Mouse (Mus musculus) midbrain, embryonic 14.5 days (tissue): ENCODE data around the gene Abi3bp. TPM values are rescaled to one million over a fixed set of nuclear protein-coding genes. Genes with fewer than 3 reads are reported as not detected.

Experiments used
- ATAC-seq: fragments of 200-750 bp; cut with Nextera tagmentation; 2 replicates; pipeline ENCODE4 v1.8.0; 2017; ENCODE audit warnings: moderate number of reproducible peaks, moderate library complexity; ENCODE audit not compliant: low FRiP score, low TSS enrichment
- DNase-seq: peaks from one replicate; pipeline ENCODE4 v3.0.0-alpha.2; 2015
- H3K27ac ChIP-seq: fragments of 300-500 bp; sonication (generic); replicated peaks from 2 replicates; pipeline ENCODE4 v1.5.1; 2014; ENCODE audit warnings: mild to moderate bottlenecking, low read depth, low read length, moderate library complexity
- H3K27me3 ChIP-seq: fragments of 300-500 bp; sonication (generic); 2 replicates; pipeline ENCODE4 v1.6.1; 2014; ENCODE audit warnings: low read length, control low read depth, mixed read lengths; ENCODE audit not compliant: control insufficient read depth, insufficient read depth
- H3K36me3 ChIP-seq: fragments of 300-500 bp; sonication (generic); 2 replicates; pipeline ENCODE4 v1.6.1; 2014; ENCODE audit warnings: low read length, control low read depth; ENCODE audit not compliant: control insufficient read depth, insufficient read depth
- H3K4me1 ChIP-seq: fragments of 300-500 bp; sonication (generic); 2 replicates; pipeline ENCODE4 v1.6.1; 2014; ENCODE audit warnings: mild to moderate bottlenecking, antibody characterized with exemption, low read length, control low read depth; ENCODE audit not compliant: control insufficient read depth, insufficient read depth
- H3K4me2 ChIP-seq: fragments of 300-500 bp; sonication (generic); 2 replicates; pipeline ENCODE4 v1.6.1; 2014; ENCODE audit warnings: mild to moderate bottlenecking, low read length, moderate library complexity
- H3K4me3 ChIP-seq: fragments of 300-500 bp; sonication (generic); replicated peaks from 2 replicates; pipeline ENCODE4 v1.5.1; 2014; ENCODE audit warnings: low read depth, low read length
- H3K9ac ChIP-seq: fragments of 300-500 bp; sonication (generic); replicated peaks from 2 replicates; pipeline ENCODE4 v1.6.1; 2014; ENCODE audit warnings: mild to moderate bottlenecking, low read length, moderate library complexity
- H3K9me3 ChIP-seq: fragments of 300-500 bp; sonication (generic); 2 replicates; pipeline ENCODE4 v1.6.1; 2016; ENCODE audit warnings: low read length, control low read depth, mixed read lengths; ENCODE audit not compliant: control insufficient read depth
- WGBS: fragments of 180-500 bp; shearing (Covaris S2); extraction: QIAGEN DNeasy Blood & Tissue Kit; methylation state at CpG from one replicate; pipeline ENCODE4 v1.1.7; 2014; 5-methylcytosine and 5-hydroxymethylcytosine counted together
- polyA plus RNA-seq: library from polyadenylated mRNA; unstranded; fragments of >200 nt; fragmentation: Nextera tagmentation; extraction: Ambion mirVana; gene quantifications from 2 replicates; pipeline ENCODE4 v1.2.1, GENCODE M21; 2014

Gene Abi3bp
- polyA plus RNA-seq, 1 experiment from 2014 or later = 0.43 TPM

DNA sequence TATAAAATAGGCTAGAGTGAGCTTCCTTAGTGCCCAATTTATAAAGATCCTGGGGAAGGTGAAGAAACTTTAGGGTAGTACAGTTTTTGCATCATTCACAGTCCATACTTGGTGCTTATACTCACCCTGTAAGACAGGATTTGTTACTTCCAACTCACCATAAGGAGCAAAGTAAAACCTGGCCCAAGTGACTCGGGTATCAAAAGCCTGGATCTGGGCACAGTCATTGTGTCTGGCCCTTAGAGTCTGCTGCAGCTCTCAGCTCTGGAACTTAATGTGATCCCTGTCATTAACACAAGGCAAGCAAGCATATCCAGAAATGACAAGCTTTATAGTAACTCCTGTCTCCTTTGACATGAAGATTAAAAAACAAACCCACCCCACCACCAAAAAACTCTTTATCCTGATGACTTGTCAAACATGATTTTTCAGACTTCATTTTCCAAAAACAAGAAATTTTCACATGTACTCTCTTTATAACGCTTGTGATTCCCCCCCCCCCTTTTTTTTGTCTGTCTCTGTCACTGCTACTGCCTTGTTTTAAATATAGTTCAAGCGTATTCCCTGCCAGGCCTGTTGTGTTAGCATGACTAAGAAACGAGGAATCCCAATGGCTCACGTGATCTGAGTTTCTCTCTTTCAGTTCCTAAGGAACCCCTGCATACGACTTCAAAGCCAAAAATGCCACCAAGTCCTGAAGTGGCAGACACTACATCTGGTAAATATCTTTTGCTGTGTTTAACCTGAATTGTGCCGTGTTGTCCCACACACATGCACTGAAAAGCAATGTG lies 168.9 kb downstream of the Abi3bp start:
- ATAC-seq = no peak
- H3K4me1 ChIP-seq = no peaks in the 10 kb centered on the region
- H3K27me3 ChIP-seq = no peaks in the 10 kb centered on the region
- H3K36me3 ChIP-seq = no peaks in the 10 kb centered on the region
- no peak for DNase-seq
- WGBS = 61% methylated on average over 7 of the region's 7 CpGs
- no peak overlapping the region for H3K9ac ChIP-seq
- H3K4me3 ChIP-seq = no peak overlapping the region
- H3K4me2 ChIP-seq = no peak overlapping the region
- H3K9me3 ChIP-seq = no peaks in the 10 kb centered on the region
- H3K27ac ChIP-seq = no peak overlapping the region

DNA sequence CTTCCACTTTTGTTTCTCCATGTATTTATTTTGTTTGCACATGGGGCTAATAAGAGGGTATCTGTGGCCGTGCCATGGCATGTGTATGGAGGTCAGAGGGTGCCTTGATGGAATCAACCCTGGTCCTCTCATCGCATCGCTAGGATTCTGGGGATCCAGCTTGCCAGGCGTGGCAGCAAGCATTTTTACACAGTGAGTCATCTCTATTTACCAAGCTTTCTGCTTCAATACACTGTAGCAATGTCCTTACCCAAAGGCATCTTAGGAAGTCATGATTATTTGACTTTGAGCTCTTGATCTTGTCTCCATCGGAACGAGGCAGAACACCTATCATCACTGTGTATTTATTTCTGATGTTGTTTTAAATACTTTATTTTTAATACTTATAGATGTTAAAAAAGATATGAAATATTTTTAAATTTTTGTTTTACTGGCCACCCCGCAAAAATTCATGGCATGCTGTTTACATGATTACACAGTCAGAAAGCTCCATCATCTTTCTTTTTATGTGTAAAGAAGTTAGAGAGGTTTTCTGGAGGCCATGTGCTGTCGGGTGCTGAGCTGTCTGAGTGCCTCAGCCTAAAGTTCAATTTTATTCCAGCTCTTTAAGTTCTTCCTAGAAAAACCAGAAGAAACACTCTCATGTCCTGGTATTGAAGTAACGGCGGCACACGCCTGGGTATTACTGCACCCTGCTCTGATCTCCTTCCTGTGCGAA lies 177.7 kb downstream of the Abi3bp start:
- Histone ChIP-seq H3K4me2 (peak overlapping the region; percentile 30; the same call in 1 of the 2 replicates), H3K27ac (no peak overlapping the region), H3K4me3 (no peak overlapping the region), H3K4me1 (no peaks in the 10 kb centered on the region), H3K27me3 (no peaks in the 10 kb centered on the region), H3K9me3 (no peaks in the 10 kb centered on the region), H3K36me3 (no peaks in the 10 kb centered on the region), H3K9ac (no peak overlapping the region)
- no peak for ATAC-seq
- peak; percentile 5 for DNase-seq
- 78% methylated on average over 12 of the region's 12 CpGs for WGBS

DNA sequence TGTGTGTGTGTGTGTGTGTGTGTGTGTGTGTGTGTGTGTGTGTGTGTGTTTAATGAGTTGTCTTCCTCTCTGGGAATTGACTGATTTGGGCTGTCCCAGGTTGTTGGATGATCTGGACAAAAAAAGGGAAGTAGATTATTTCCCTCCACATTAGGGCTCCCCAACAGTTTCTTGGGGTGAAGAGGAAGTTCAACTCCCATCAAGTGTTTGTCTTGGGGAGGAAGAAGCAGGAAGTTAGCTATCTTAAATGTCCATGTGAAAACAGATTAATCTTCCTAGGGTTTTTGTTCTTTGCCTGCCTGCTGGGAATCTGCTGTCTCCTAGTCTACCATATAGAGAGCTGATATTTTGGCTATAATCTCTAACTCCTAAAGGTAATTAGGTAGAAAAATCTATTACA lies 181.2 kb downstream of the Abi3bp start:
- H3K4me2 ChIP-seq = no peak overlapping the region
- H3K4me1 ChIP-seq = no peaks in the 10 kb centered on the region
- H3K4me3 ChIP-seq = no peak overlapping the region
- no peaks in the 10 kb centered on the region for H3K36me3 ChIP-seq
- H3K27me3 ChIP-seq = no peaks in the 10 kb centered on the region
- no peak overlapping the region for H3K9ac ChIP-seq
- ATAC-seq = no peak
- DNase-seq = no peak
- no peaks in the 10 kb centered on the region for H3K9me3 ChIP-seq
- H3K27ac ChIP-seq = no peak overlapping the region

DNA sequence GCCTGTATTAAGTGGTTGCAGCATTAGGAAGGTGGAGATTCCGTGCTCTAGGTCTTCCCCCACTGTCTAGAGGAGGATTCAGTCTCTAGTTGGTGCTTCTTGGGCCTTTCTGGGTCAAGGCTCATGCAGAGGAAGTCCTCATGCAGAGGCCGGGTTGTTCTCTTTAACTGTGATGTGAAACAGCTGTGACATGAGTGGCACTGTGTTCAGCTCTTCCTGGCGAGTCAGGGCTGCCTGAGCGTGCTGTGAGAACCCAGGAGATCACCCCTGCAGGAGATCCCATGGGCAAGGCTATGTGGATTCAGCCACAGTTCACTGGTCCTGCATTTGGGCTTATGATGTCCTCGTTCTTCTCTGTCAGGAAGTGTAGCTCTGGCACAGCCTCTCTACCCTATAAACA lies 191.8 kb downstream of the Abi3bp start:
- no peak for DNase-seq
- Histone ChIP-seq H3K36me3 (no peaks in the 10 kb centered on the region), H3K9me3 (no peaks in the 10 kb centered on the region), H3K4me1 (no peaks in the 10 kb centered on the region), H3K4me3 (no peak overlapping the region), H3K27me3 (no peaks in the 10 kb centered on the region), H3K27ac (no peak overlapping the region), H3K9ac (no peak overlapping the region), H3K4me2 (no peak overlapping the region)
- ATAC-seq = no peak
- 77% methylated on average over 5 of the region's 5 CpGs for WGBS

DNA sequence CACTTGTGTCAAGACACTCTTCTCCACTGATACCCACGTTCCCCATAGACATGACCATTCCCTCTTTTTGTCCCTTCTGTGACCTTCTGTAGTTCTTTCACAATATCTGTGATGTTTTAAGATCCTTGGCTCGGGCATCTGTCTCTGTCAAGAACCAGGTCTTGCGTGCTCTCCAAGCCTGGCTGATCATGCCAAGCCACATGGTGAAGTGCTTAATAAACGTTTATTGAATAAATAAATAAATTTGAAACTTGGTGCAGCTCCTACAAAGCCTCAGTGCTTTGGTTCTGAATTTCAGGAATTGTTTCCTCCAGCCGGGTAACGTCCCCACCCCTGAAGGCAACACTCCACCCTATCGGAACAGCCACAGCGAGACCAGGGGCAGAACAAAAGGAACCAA lies 193.3 kb downstream of the Abi3bp start:
- H3K36me3 ChIP-seq = no peaks in the 10 kb centered on the region
- no peak overlapping the region for H3K4me3 ChIP-seq
- H3K9ac ChIP-seq = no peak overlapping the region
- no peaks in the 10 kb centered on the region for H3K9me3 ChIP-seq
- no peak overlapping the region for H3K27ac ChIP-seq
- H3K4me2 ChIP-seq = no peak overlapping the region
- ATAC-seq (no peak), DNase-seq (no peak)
- no peaks in the 10 kb centered on the region for H3K4me1 ChIP-seq
- H3K27me3 ChIP-seq = no peaks in the 10 kb centered on the region
- 90% methylated on average over 8 of the region's 8 CpGs for WGBS

DNA sequence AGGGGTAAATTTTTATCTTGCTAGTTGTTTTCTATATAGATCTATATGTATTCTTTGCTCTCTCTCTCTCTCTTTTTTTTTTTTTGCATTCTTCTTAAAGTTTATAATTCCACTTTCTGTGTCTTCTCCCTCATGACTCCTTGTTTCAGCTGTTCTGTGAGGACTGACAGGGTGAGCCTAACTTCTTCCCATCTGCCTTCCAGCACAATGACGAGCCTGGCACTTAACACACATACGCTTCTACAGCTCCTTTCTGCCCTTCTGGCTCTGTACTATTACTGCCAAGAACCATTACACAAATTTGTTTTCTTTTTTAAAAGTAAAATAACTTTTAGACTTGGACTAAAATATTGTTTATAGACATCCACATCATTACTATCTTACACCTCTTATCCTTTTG lies 195.7 kb downstream of the Abi3bp start:
- Histone ChIP-seq H3K9me3 (no peaks in the 10 kb centered on the region), H3K36me3 (no peaks in the 10 kb centered on the region), H3K4me2 (no peak overlapping the region), H3K27ac (no peak overlapping the region), H3K9ac (no peak overlapping the region), H3K27me3 (no peaks in the 10 kb centered on the region), H3K4me1 (no peaks in the 10 kb centered on the region), H3K4me3 (no peak overlapping the region)
- WGBS = 93% methylated on average over 2 of the region's 2 CpGs
- DNase-seq = no peak
- ATAC-seq = no peak

DNA sequence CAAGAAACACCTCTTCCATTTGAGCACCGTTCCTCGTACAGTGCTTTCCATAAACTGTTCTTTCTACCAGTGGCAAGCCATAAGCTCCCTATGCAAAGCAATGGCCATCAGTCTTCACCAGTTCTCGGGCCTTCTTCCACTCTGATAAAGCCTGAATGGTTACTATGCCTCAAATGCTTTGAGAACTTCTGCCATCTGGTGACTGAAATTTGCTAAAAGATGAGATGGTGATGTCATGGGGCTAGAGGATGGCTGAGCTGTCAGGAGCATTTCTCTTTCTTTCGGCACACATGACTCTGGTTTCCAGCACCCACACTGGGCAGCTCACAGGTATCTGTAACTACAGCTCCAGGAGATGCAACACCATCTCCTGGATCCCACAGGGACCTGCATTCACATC lies 199.5 kb downstream of the Abi3bp start:
- ATAC-seq = 0 out of 2 replicates have a peak, but pooled peaks have one; percentile 53
- WGBS = 76% methylated on average over 4 of the region's 4 CpGs

DNA sequence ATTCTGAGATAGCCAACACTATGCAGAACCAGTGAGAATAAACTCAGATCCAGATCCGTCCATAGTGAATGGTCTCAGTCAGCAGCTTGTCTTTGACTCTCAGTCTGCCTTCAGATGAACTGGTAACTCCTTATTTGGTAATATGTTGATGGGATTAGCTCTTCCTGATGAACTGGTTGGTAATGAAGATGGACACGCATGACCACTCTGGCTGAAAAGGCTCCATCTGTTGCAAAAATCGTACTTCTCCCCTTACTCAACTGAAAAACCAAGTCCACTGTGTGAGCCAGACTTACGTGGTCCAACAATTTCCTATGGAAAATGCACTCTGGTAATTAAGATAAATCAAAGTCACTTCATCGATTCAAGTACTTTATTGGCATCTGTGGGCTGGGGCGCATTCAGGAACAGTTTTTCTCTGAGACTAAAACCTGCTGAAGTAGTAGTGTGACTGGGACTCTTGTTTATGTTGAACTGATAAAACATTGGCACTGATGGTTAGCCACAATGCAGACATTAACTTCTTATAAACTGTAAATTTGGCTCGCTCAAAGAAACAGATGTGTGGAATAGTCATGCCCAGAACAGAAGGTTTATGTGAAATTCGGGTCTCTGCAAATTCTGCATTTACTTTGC lies 203.4 kb downstream of the Abi3bp start:
- Histone ChIP-seq H3K4me3 (no peak overlapping the region), H3K4me1 (no peaks in the 10 kb centered on the region), H3K36me3 (peaks cover 19% of the 10 kb centered on the region), H3K27me3 (no peaks in the 10 kb centered on the region), H3K9me3 (no peaks in the 10 kb centered on the region), H3K4me2 (no peak overlapping the region), H3K27ac (no peak overlapping the region), H3K9ac (no peak overlapping the region)
- ATAC-seq (peak; percentile 42; the same call in 1 of the 2 replicates), DNase-seq (no peak)
- 56% methylated on average over 8 of the region's 8 CpGs for WGBS

More for the DNA sequence above, 199.5 kb downstream of the Abi3bp start:
- Histone ChIP-seq H3K9me3 (no peaks in the 10 kb centered on the region), H3K27me3 (no peaks in the 10 kb centered on the region), H3K4me3 (no peak overlapping the region), H3K9ac (no peak overlapping the region), H3K4me2 (no peak overlapping the region), H3K4me1 (no peaks in the 10 kb centered on the region), H3K27ac (no peak overlapping the region), H3K36me3 (no peaks in the 10 kb centered on the region)
- DNase-seq = peak; percentile 66
